Mouse (Mus musculus) adrenal gland, adult 18-20 months (tissue): ENCODE data around the gene Iqcn. TPM values are rescaled to one million over a fixed set of nuclear protein-coding genes. Genes with fewer than 3 reads are reported as not detected.

Source experiments
- DNase-seq, 2 experiments: peaks; one replicate each; pipeline ENCODE4 v3.0.0; 2021 to 2022; ENCODE audit warnings: low spot score in 2 of 2
- total RNA-seq, 2 experiments: library from RNA; stranded (reverse); gene quantifications; 1 replicate in 1 of 2; 2 replicates in 1 of 2; pipeline ENCODE4 v1.2.3; 2021

Iqcn gene
- total RNA-seq, 2 experiments from 2014 or later: 0.10 TPM; not detected in 1

GRCm38 (mm10) chr8:70725792-70726447 is 22.7 kb downstream of the Iqcn start:
- no peak for DNase-seq

- DNase-seq: no peak
Observed at GRCm38 (mm10) chr8:70726721-70727120, 23.5 kb downstream of the Iqcn start.

GRCm38 (mm10) chr8:70729808-70730475 is 26.7 kb downstream of the Iqcn start:
- DNase-seq: no peak

GRCm38 (mm10) chr8:70730956-70731355 is 27.7 kb downstream of the Iqcn start:
- DNase-seq: no peak

- DNase-seq: no peak
Observed at GRCm38 (mm10) chr8:70737705-70738104, 34.4 kb downstream of the Iqcn start.

- DNase-seq: no peak
Observed at GRCm38 (mm10) chr8:70738211-70738610, 35.0 kb downstream of the Iqcn start.

- no peak for DNase-seq
Observed at GRCm38 (mm10) chr8:70741661-70742060, 38.4 kb downstream of the Iqcn start.

GRCm38 (mm10) chr8:70742176-70742575 is 38.9 kb downstream of the Iqcn start:
- no peak for DNase-seq

- DNase-seq: no peak
Observed at GRCm38 (mm10) chr8:70742981-70743655, 39.9 kb downstream of the Iqcn start.

GRCm38 (mm10) chr8:70743656-70744590 is 40.7 kb downstream of the Iqcn start:
- peak; percentile 55 to 60 for DNase-seq

GRCm38 (mm10) chr8:70744806-70745205 is 41.5 kb downstream of the Iqcn start:
- DNase-seq: no peak

GRCm38 (mm10) chr8:70745691-70746220 is 42.5 kb downstream of the Iqcn start:
- no peak for DNase-seq

GRCm38 (mm10) chr8:70746676-70747075 is 43.4 kb downstream of the Iqcn start:
- no peak for DNase-seq

- DNase-seq: no peak
Observed at GRCm38 (mm10) chr8:70747211-70747890, 44.1 kb downstream of the Iqcn start.

GRCm38 (mm10) chr8:70748246-70749096 is 45.2 kb downstream of the Iqcn start:
- DNase-seq: no peak

- DNase-seq: no peak
Observed at GRCm38 (mm10) chr8:70749097-70749674, 45.9 kb downstream of the Iqcn start.

- DNase-seq: no peak
Observed at GRCm38 (mm10) chr8:70750128-70750680, 46.9 kb downstream of the Iqcn start.

GRCm38 (mm10) chr8:70752000-70752764 is 48.9 kb downstream of the Iqcn start:
- DNase-seq: peak; percentile 72 to 80
